Mouse (Mus musculus): ENCODE data around the gene Nfia.

Nfia gene

DNA sequence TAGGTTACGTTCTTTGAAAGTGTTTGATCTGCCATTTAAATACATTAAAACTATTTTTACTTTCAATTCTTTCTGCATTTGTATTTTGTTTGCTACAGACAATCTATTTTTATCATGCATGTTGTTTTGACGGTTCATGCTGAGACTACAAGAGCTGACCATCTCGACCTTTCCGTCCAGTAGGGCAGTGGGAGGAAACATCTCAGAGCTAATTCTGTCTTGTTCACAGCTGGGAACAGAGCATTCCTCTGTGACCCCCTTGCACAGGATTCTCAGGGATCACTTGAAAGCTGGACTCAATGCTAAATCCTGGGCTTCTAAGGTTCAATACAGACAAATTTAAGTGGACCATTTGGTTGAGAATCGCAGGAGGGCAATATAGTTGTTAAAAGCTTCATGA lies 93.9 kb downstream of the Nfia start:
- DNase-seq (ENCODE audit: extremely low spot score, low spot score), result no peak

DNA sequence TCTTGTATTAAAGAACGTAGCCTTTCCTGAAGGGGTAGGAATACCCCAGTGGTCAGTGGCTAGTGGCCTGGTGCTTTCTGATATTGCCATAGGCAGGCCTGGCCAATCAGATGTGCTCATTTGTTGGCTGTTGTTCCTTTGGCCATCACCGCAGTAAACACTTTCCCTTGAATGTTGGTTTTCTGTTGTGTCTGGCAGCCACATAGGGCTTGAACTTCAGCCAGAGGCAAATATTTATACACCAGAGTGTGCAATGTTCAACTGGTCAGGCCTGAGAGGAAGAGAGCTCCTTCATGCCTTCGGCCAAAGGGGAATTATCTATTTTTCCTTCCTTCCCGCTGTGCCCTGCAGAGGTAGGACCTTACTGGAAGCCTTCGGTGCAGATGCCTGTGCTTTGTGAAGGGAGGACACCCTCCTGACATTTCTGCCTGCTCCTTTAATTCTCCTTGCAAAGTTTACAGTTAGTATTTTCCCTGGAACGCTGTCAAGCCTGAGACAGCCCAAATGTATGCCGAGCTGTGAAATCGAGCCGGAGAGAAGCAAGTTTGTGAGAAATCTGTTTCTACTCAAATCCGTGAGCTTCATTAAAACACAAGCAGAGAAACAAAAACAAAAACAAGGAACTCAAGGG lies 95.9 kb downstream of the Nfia start:
- no peak for DNase-seq (ENCODE audit: extremely low spot score, low spot score)

GRCm38 (mm10) chr4:97868938-97869440 lies 96.5 kb downstream of the Nfia start:
- DNase-seq (ENCODE audit: extremely low spot score, low spot score), result no peak

DNA sequence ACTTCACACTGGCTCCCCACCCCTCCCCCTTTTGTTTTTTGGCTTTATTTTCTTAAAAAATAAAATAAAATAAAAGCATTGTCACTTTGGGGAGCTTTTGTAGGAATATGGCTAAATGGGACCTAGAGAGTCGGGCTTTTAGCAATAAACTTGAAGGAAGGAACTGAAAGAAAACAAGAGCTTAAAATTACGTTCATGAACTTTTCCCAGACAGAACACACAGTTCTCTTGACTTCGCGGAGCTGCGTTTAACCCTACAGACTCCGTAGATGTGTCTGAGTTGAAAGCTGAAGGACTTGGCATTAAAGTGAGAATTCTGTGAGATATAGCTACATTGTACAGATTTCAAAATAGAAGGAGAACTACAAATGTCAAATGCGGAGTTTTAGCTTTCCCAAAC lies 96.9 kb downstream of the Nfia start:
- DNase-seq (ENCODE audit: extremely low spot score, low spot score), result no peak

GRCm38 (mm10) chr4:97871770-97872439 lies 99.4 kb downstream of the Nfia start:
- no peak for DNase-seq (ENCODE audit: extremely low spot score, low spot score)

DNA sequence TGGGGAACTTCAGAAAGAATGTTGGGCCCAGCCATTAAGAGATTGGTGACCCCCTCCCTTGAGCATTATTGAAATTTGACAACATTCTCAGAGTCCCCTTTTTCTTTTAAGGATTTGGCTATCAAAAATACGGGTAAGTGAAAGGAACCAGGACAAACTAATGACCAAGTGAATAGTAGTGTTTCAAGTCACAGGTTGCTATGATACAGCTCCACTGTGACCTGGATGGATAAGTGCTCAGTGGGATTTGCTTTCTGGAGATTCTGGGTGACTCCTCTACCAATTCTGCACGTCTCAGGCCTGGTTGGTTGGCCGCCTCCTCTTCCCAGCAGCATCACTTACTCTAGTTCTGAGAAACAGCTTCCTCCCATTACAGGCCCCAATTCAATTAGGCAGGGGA lies 102.4 kb downstream of the Nfia start:
- DNase-seq (ENCODE audit: extremely low spot score, low spot score), result no peak

DNA sequence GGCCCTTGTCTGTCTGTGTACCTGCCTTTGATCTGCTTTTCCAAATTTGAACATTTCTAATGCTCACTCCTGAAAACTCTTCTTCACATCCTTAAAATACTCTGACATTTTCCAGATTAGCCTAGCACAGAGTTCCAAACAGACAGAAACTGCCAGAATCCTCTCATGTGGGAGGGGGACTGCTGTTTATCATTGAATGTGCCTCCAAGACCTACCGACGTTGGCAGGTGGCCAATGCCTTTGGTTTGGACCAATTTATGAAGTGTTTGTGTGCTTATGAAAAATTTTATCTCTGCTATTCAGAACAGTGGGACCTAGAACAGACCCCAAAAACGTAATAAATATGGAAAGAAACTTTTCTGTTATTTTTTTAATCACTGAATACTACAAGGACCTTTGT lies 103.4 kb downstream of the Nfia start:
- no peak for DNase-seq (ENCODE audit: extremely low spot score, low spot score)

DNA sequence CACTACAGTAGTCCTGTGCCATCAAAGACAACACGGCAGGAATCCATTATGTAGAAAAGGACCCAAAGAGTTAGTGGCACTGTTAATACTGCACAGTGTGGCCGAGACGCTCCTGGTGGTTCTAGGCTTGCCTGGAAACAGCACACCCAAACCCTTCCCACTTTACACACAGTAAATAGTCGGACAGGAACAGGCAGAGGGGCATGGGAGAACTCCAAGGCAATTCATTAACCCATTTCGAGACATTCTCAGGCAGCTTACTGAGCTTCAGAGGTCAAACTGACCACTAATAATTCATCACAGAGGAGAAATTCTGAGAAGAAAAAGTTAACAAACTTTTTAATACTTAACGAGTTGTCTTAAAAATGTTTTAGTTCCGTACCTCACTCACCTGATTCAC lies 107.2 kb downstream of the Nfia start:
- no peak for DNase-seq (ENCODE audit: extremely low spot score, low spot score)

DNA sequence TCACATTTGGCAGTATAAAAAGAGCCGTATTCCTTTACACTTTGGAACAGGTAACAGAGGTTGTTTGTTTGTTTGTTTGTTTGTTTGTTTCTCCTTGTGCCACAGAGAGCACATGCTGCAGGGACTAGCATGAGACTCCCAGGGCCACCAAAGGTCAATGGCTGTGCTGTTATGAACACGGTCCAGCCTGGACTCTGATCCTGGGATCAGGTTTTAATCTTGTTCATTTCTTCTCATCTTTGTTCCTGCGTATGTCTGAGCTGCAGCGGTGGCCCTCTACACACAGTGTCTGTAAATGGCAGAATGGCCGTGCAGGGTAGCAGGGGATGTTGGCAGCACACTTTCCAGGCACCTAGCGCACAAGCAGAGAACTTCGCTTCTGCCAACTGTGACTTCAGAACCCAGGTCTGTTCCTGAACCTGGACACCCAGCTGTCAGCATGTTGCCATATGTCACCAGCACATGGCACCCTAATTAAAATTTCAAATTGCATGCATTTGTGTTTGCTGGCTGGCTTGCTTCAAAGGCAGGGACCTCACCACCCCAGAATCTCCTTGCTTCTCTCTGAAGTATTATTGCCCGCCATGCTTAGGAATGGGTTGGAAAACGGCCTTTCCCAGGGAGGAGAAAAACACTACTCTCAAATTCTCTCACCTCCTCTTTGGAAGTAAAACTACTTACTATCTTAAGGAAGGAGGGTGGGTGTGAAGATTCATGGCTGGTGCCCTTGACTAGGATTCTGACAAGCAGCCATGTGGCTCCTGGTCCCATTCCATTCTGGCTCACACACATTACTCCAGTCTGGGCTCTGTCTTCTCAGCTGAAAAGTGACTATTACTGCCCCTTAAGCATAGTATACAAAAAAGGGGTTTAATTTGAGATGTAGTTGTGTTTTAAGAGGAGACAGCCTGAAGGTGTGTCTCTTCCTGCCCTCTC lies 107.9 kb downstream of the Nfia start:
- no peak for DNase-seq (ENCODE audit: extremely low spot score, low spot score)

GRCm38 (mm10) chr4:97885574-97885973 lies 113.0 kb downstream of the Nfia start:
- DNase-seq (ENCODE audit: extremely low spot score, low spot score), result no peak

DNA sequence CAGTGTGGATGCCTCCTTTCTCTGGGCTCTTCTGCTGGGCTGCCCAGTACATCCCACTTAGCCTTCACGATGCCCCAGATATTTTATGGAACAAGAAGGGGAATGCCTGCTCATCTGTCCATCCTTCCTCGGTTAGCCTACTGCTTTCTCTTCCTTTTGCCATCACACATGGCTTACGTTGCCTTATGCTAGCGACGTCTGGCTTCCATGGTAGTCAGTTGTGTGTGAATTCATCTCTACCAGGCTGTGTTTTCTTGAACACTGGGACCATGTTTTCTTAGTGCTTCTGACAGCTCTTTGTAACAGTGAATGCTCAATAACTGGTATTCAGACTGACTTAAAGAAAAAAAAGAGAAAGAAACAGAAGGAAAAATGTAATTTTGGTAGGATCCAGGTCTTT lies 113.7 kb downstream of the Nfia start:
- DNase-seq (ENCODE audit: extremely low spot score, low spot score), result no peak

DNA sequence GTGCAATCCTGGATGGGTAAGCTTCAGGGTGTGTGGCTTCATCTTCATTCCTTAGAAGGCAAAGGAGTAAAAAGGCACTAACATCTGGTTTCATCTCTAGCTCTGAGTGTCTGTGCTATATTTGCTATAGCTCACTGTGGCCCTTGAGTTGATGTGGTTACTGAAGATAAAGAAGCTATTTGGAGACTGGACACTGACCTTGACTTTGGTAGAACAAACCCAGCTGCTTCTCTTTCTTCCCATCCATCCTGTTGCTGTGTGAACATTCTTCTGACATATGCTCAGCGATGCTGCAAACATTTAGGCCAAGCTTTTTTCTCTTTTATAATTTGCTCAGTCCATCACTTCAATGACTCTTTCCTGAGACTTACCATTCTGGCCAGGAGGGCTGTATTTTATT lies 114.7 kb downstream of the Nfia start:
- no peak for DNase-seq (ENCODE audit: extremely low spot score, low spot score)

DNA sequence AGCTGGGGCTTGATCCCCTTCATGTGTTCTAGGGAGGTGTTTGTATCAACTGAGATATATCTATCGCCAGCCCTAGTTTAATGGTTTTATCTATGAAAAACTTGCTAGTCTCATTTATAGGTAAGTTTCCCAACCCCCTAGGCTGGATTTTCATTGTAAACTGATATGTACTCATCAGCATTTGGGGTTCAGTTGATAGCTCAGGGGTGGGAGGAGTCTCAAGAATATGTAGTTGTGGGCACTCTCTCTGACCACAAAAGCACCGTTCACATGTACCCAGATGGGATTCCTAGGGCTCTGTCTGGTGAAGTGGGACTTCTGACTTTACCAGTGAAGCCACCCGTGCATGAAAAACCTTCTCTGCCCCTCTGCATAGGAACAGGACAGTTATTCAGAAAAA lies 118.5 kb downstream of the Nfia start:
- no peak for DNase-seq (ENCODE audit: extremely low spot score, low spot score)

- DNase-seq (ENCODE audit: extremely low spot score, low spot score), result no peak
Measured at GRCm38 (mm10) chr4:97891611-97892010, 119.1 kb downstream of the Nfia start.

DNA sequence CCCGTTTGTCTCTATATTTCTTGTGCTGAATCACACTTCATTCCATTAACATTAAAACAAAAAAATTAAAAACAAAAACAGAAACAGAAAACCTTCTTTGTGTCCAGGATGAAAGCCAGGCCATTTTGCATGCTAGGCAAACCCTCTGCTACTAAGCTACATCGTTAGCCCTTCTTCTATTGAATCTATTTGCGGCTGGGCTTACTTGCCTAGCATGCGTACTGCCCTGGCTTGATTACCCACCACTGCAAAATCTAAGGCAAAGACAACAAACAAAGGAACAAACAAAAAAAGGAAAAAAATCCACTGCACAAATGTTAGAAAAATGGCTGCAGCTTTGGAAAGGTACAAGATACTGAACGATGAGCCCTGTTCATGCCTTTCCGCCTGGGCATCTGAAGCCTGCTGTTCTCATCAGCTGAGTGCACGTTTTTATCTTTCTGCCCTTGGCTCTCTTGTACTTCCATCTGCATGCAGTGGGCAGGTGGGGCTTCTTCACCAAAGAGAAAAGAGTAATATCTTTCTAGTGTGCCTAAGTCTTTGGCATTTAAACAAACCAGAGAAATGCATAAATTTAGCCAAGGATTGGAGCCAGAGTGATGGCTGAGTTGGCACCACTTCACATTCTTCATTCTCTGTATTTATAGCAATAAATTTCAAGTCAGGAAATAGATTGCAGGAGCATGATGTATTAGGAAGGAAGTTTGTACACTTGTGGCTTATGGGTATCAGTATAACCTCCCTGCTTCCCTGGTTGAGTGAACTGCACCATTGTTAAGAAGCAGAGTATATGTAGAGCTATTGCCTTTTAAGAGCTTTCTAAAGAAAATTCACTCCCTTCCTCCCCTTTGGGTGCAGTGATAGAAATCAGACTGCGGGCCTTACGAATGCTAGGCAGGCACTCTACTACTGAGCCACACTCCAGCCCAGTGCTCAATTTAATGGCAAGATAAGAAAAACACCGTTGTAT lies 121.7 kb downstream of the Nfia start:
- DNase-seq (ENCODE audit: extremely low spot score, low spot score), result no peak

GRCm38 (mm10) chr4:97895940-97896339 lies 123.4 kb downstream of the Nfia start:
- DNase-seq (ENCODE audit: extremely low spot score, low spot score), result no peak

GRCm38 (mm10) chr4:97900256-97900944 lies 127.9 kb downstream of the Nfia start:
- no peak for DNase-seq (ENCODE audit: extremely low spot score, low spot score)

- no peak for DNase-seq (ENCODE audit: extremely low spot score, low spot score)
Measured at GRCm38 (mm10) chr4:97905826-97906225, 133.3 kb downstream of the Nfia start.

- no peak for DNase-seq (ENCODE audit: extremely low spot score, low spot score)
Measured at GRCm38 (mm10) chr4:97908576-97909147, 136.1 kb downstream of the Nfia start.
